Mouse (Mus musculus) liver, embryonic 14.5 days (tissue): ENCODE measurements around the gene Nr4a2. TPM values are rescaled to one million over a fixed set of nuclear protein-coding genes. Genes with fewer than 3 reads are reported as not detected.

ENCODE experiments used
- ATAC-seq: fragments of 200-750 bp; cut with Nextera tagmentation; 2 replicates; pipeline ENCODE4 v1.8.0; 2017; ENCODE audit warnings: moderate number of reproducible peaks, mild to moderate bottlenecking, moderate library complexity; ENCODE audit not compliant: insufficient read depth
- DNase-seq, 3 experiments: peaks; one replicate each; pipeline ENCODE4 v3.0.0-alpha.2; 2012 to 2013; ENCODE audit warnings: low read depth in 3 of 3, low spot score in 3 of 3
- H3K27ac ChIP-seq: fragments of 300-500 bp; sonication (generic); 2 replicates; pipeline ENCODE4 v1.5.1; 2014; ENCODE audit warnings: moderate library complexity, mild to moderate bottlenecking, control low read depth, inconsistent platforms
- H3K27me3 ChIP-seq: fragments of 300-500 bp; sonication (generic); 2 replicates; pipeline ENCODE4 v1.6.1; 2014; ENCODE audit warnings: mild to moderate bottlenecking, low read length, moderate library complexity; ENCODE audit not compliant: control insufficient read depth, insufficient read depth
- H3K36me3 ChIP-seq: fragments of 300-500 bp; sonication (generic); replicated peaks from 2 replicates; pipeline ENCODE4 v1.6.1; 2014; ENCODE audit warnings: low read depth; ENCODE audit not compliant: control insufficient read depth, insufficient read depth
- H3K4me1 ChIP-seq, 2 experiments: fragments of 200-500 bp in 1 of 2; fragments of 300-500 bp in 1 of 2; sonication (generic) in 1 of 2; replicated peaks; 2 replicates each; pipeline ENCODE4 v1.6.1; 2012 to 2014; ENCODE audit warnings: antibody characterized with exemption in 1 of 2, inconsistent platforms in 1 of 2, low read length in 1 of 2; ENCODE audit not compliant: control insufficient read depth in 2 of 2, insufficient read depth in 2 of 2
- H3K4me2 ChIP-seq: fragments of 300-500 bp; sonication (generic); 2 replicates; pipeline ENCODE4 v1.6.1; 2014; ENCODE audit warnings: low read depth, mild to moderate bottlenecking, control low read depth, moderate library complexity
- H3K4me3 ChIP-seq, 2 experiments: fragments of 200-500 bp in 1 of 2; fragments of 300-500 bp in 1 of 2; sonication (generic) in 1 of 2; 2 replicates each; pipeline ENCODE4 v1.5.1; 2012 to 2014; ENCODE audit warnings: low read depth in 2 of 2, low read length in 2 of 2, mild to moderate bottlenecking in 2 of 2, control low read depth in 1 of 2, inconsistent platforms in 1 of 2, moderate library complexity in 1 of 2; ENCODE audit not compliant: insufficient read depth in 1 of 2
- H3K9ac ChIP-seq: fragments of 300-500 bp; sonication (generic); replicated peaks from 2 replicates; pipeline ENCODE4 v1.6.1; 2014; ENCODE audit warnings: mild to moderate bottlenecking, control low read depth, moderate library complexity
- H3K9me3 ChIP-seq: fragments of 300-500 bp; sonication (generic); 2 replicates; pipeline ENCODE4 v1.6.1; 2016; ENCODE audit warnings: low read length, mixed read lengths; ENCODE audit not compliant: control insufficient read depth
- CTCF ChIP-seq: IDR thresholded peaks from 2 replicates; pipeline ENCODE4 v1.5.1; 2016; ENCODE audit warnings: antibody characterized with exemption, low read depth, control low read depth
- EP300 ChIP-seq: IDR thresholded peaks from 2 replicates; pipeline ENCODE4 v1.6.1; 2016; ENCODE audit warnings: antibody characterized with exemption, low read depth
- WGBS: fragments of 180-500 bp; shearing (Covaris S2); extraction: QIAGEN DNeasy Blood & Tissue Kit; methylation state at CpG from one replicate; pipeline ENCODE4 v1.1.7; 2014; ENCODE audit not compliant: insufficient replicate concordance; 5-methylcytosine and 5-hydroxymethylcytosine counted together
- polyA plus RNA-seq, 2 experiments: library from polyadenylated mRNA; depleted of rRNA in 1 of 2; stranded (reverse) in 1 of 2; unstranded in 1 of 2; fragments of >200 nt; fragmentation: Nextera tagmentation in 1 of 2; extraction: Ambion mirVana in 1 of 2; gene quantifications; 2 replicates each; pipeline versions ENCODE4 v1.2.1 to v1.2.3; 2012 to 2014

The Nr4a2 gene
- polyA plus RNA-seq, 2 experiments, result 0.22 to 0.28 TPM

GRCm38 (mm10) chr2:57115864-57116365 is 7.9 kb downstream of the Nr4a2 start:
- no peaks in the 10 kb centered on the region for H3K36me3 ChIP-seq
- no peak for TF ChIP-seq CTCF
- no peak for TF ChIP-seq EP300
- H3K27me3 ChIP-seq, result peaks cover 45% of the 10 kb centered on the region
- WGBS, result 1% methylated on average over 25 of the region's 28 CpGs
- ATAC-seq (peak; percentile 20), DNase-seq (no peak)
- H3K4me3 ChIP-seq, result peak overlapping the region; percentile 68
- H3K27ac ChIP-seq, result no peak overlapping the region
- peak overlapping the region; percentile 91 for H3K4me2 ChIP-seq
- peak overlapping the region; percentile 66 for H3K9ac ChIP-seq
- H3K9me3 ChIP-seq, result no peaks in the 10 kb centered on the region
- H3K4me1 ChIP-seq, result peaks cover 4 to 5% of the 10 kb centered on the region in 2 experiments; a peak in 1 of 4 replicates

- H3K36me3 ChIP-seq, result no peaks in the 10 kb centered on the region
- H3K9me3 ChIP-seq, result no peaks in the 10 kb centered on the region
- peak overlapping the region; percentile 68 for H3K4me3 ChIP-seq
- no peak overlapping the region for H3K27ac ChIP-seq
- peaks cover 4 to 5% of the 10 kb centered on the region in 2 experiments; a peak in 1 of 4 replicates for H3K4me1 ChIP-seq
- peak overlapping the region; percentile 91 for H3K4me2 ChIP-seq
- WGBS, result under 1% methylated on average over 25 of the region's 25 CpGs
- DNase-seq (no peak), ATAC-seq (no peak)
- TF ChIP-seq EP300 (no peak), CTCF (no peak)
- peak overlapping the region; percentile 38 for H3K9ac ChIP-seq
- peaks cover 51% of the 10 kb centered on the region for H3K27me3 ChIP-seq
Measured at GRCm38 (mm10) chr2:57115181-57115863, 8.5 kb downstream of the Nr4a2 start.

DNA sequence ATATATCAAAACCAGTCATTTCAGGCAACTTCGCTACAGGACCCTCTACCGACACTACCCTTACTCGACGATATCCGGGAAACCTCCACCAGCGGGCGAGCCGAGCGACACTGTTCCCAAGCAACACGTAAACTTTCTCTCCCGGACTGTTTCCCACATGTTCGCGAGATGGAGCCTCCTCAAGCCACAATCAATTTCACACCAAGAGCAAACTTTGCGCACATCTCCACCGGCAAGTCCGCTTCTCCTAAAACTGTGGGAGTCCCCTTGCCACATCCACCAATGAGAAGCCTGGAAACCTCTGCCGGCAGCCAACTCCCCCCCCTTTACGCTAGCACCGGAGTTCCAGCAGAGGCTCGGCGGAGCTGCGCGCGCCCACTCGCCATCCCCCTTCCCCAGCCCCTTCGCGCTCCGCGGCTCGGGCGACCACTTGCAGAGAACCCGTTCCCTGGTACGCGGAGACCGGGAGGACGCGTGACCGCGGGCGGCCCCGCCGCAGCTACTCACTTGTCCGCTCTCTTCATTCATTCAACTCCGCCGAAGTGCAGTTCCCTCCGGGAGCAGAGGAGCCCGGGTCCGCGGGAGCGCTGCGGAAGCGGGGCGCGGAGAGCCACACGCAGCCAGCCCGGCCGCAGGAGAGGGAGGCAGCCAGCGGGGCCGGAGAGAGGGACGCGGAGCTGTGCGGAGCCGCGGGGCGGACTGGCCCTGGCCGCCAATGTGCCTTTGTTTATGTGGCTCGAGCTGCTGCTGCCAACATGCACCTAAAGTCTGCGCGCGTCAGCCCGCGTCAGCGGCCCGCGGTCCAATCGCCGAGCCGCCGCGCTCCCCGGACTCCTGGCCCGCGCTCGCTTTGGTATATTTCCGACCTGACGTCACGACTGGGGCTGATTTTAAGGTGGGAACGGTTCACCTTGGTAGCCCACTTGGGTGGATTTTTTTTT is 9.3 kb downstream of the Nr4a2 start:
- WGBS, result under 1% methylated on average over 88 of the region's 88 CpGs
- H3K27me3 ChIP-seq, result peaks cover 59% of the 10 kb centered on the region
- ATAC-seq, result peak; percentile 76
- H3K27ac ChIP-seq, result no peak overlapping the region
- peak overlapping the region; percentile 68 for H3K4me3 ChIP-seq
- DNase-seq, result peak; percentile 48 to 61 (median 54)
- no peak overlapping the region; the same call in 1 of the 2 replicates for H3K9ac ChIP-seq
- H3K4me2 ChIP-seq, result peak overlapping the region; percentile 91
- H3K9me3 ChIP-seq, result no peaks in the 10 kb centered on the region
- H3K4me1 ChIP-seq, result peaks cover 4 to 5% of the 10 kb centered on the region in 2 experiments; a peak in 1 of 4 replicates
- no peaks in the 10 kb centered on the region for H3K36me3 ChIP-seq
- TF ChIP-seq EP300 (no peak), CTCF (no peak)

DNA sequence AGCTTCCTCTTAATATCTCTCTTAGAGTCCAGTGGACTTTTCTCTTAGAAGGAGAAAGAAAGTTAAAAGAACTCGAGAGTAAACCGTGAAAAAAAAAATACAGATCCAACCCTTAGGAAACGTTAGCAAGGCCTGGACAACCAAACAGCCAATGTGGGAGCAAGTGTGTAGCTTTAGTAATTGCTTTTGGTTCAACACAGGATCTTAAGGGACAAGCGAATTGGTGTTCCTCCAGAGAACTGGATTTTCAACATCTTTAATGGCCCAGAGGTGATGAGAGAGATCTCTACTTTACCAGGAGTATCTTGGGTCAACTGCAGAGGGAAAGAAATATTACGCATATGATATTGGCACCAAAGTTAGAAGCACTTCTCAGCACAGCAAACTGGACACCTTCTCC is 10.4 kb downstream of the Nr4a2 start:
- peak overlapping the region in 1 of 2 experiments; percentile 68; a peak in 1 of 4 replicates for H3K4me3 ChIP-seq
- no peak overlapping the region for H3K27ac ChIP-seq
- peaks cover 70% of the 10 kb centered on the region for H3K27me3 ChIP-seq
- 29% methylated on average over 5 of the region's 5 CpGs for WGBS
- DNase-seq, result no peak
- H3K9me3 ChIP-seq, result no peaks in the 10 kb centered on the region
- H3K9ac ChIP-seq, result no peak overlapping the region
- no peak for ATAC-seq
- H3K4me2 ChIP-seq, result peak overlapping the region; percentile 91
- H3K4me1 ChIP-seq, result peaks cover 4 to 5% of the 10 kb centered on the region in 2 experiments; a peak in 1 of 4 replicates
- no peaks in the 10 kb centered on the region for H3K36me3 ChIP-seq
- TF ChIP-seq EP300 (no peak), CTCF (no peak)

- no peak overlapping the region for H3K27ac ChIP-seq
- DNase-seq, result no peak
- ATAC-seq, result no peak
- no peak overlapping the region for H3K4me3 ChIP-seq
- H3K4me2 ChIP-seq, result no peak overlapping the region
- H3K9ac ChIP-seq, result no peak overlapping the region
- H3K27me3 ChIP-seq, result peaks cover 75% of the 10 kb centered on the region
- no peaks in the 10 kb centered on the region for H3K9me3 ChIP-seq
- TF ChIP-seq CTCF, result no peak
- TF ChIP-seq EP300, result no peak
- WGBS, result 24% methylated on average over 6 of the region's 6 CpGs
- no peaks in the 10 kb centered on the region for H3K36me3 ChIP-seq
- H3K4me1 ChIP-seq, result peaks cover 4 to 5% of the 10 kb centered on the region in 2 experiments; a peak in 1 of 4 replicates
Measured at GRCm38 (mm10) chr2:57112949-57113348, 10.9 kb downstream of the Nr4a2 start.
